Mouse (Mus musculus) ES-Bruce4 (cell line): ENCODE measurements around the gene Dctn2.

Experiments
- CTCF ChIP-seq: IDR thresholded peaks from one replicate; pipeline ENCODE4 v1.8.1; 2011; ENCODE audit warnings: low read depth, low read length
- EP300 ChIP-seq: IDR thresholded peaks from 2 replicates; pipeline ENCODE4 v1.6.1; 2011; ENCODE audit warnings: low read depth, low read length; ENCODE audit not compliant: insufficient read depth
- POLR2A ChIP-seq: IDR thresholded peaks from one replicate; pipeline ENCODE4 v1.8.1; 2011; ENCODE audit warnings: low read length; ENCODE audit not compliant: insufficient read depth

DNA sequence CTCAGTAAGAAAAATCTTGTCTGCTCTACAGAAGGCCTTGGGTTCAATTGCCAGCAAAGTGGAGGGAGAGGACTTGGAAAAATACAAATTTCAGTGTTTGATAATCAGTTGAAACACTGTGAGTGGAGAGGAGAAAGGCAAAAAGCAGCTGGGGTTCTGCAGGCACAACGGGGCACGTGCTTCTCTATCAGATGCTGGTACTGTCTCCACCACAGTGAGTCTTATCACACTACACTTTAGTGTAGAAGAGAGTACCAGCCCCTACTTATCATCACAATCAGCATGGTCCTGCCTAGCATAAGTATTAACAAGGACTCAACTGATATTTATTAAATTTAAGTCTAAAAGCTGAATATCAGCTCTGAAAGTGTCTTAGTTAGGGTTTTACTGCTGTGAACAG lies 51.1 kb downstream of the Dctn2 start:
- TF ChIP-seq CTCF: no peak
- no peak for TF ChIP-seq EP300
- TF ChIP-seq POLR2A: no peak
